Mouse (Mus musculus): ENCODE data around the gene Sgsm1.

Gene Sgsm1

GRCm38 (mm10) chr5:113313998-113314397 is 3.4 kb upstream of the Sgsm1 start:
- DNase-seq (ENCODE audit: low read depth), result no peak

- no peak for DNase-seq (ENCODE audit: low read depth)
Measured at GRCm38 (mm10) chr5:113309491-113310376, 852 bp downstream of the Sgsm1 start.

GRCm38 (mm10) chr5:113306750-113307477 is 3.7 kb downstream of the Sgsm1 start:
- no peak for DNase-seq (ENCODE audit: low read depth)

GRCm38 (mm10) chr5:113304527-113304926 is 6.1 kb downstream of the Sgsm1 start:
- DNase-seq (ENCODE audit: low read depth), result no peak

- no peak for DNase-seq (ENCODE audit: low read depth)
Measured at GRCm38 (mm10) chr5:113301841-113302240, 8.7 kb downstream of the Sgsm1 start.

GRCm38 (mm10) chr5:113300148-113300889 is 10.3 kb downstream of the Sgsm1 start:
- DNase-seq (ENCODE audit: low read depth), result no peak

GRCm38 (mm10) chr5:113299433-113299832 is 11.2 kb downstream of the Sgsm1 start:
- no peak for DNase-seq (ENCODE audit: low read depth)

GRCm38 (mm10) chr5:113298826-113299225 is 11.8 kb downstream of the Sgsm1 start:
- no peak for DNase-seq (ENCODE audit: low read depth)

GRCm38 (mm10) chr5:113298040-113298439 is 12.5 kb downstream of the Sgsm1 start:
- no peak for DNase-seq (ENCODE audit: low read depth)

GRCm38 (mm10) chr5:113295791-113296190 is 14.8 kb downstream of the Sgsm1 start:
- no peak for DNase-seq (ENCODE audit: low read depth)

- DNase-seq (ENCODE audit: low read depth), result no peak
Measured at GRCm38 (mm10) chr5:113294575-113294974, 16.0 kb downstream of the Sgsm1 start.

- no peak for DNase-seq (ENCODE audit: low read depth)
Measured at GRCm38 (mm10) chr5:113293446-113293845, 17.1 kb downstream of the Sgsm1 start.

GRCm38 (mm10) chr5:113292832-113293231 is 17.8 kb downstream of the Sgsm1 start:
- DNase-seq (ENCODE audit: low read depth), result no peak

GRCm38 (mm10) chr5:113292179-113292578 is 18.4 kb downstream of the Sgsm1 start:
- DNase-seq (ENCODE audit: low read depth), result no peak

- DNase-seq (ENCODE audit: low read depth), result no peak
Measured at GRCm38 (mm10) chr5:113291125-113291524, 19.5 kb downstream of the Sgsm1 start.

- no peak for DNase-seq (ENCODE audit: low read depth)
Measured at GRCm38 (mm10) chr5:113290149-113290548, 20.4 kb downstream of the Sgsm1 start.

GRCm38 (mm10) chr5:113288490-113288889 is 22.1 kb downstream of the Sgsm1 start:
- no peak for DNase-seq (ENCODE audit: low read depth)

- no peak for DNase-seq (ENCODE audit: low read depth)
Measured at GRCm38 (mm10) chr5:113287762-113288161, 22.8 kb downstream of the Sgsm1 start.

GRCm38 (mm10) chr5:113286591-113287520 is 23.7 kb downstream of the Sgsm1 start:
- no peak for DNase-seq (ENCODE audit: low read depth)

- no peak for DNase-seq (ENCODE audit: low read depth)
Measured at GRCm38 (mm10) chr5:113286048-113286447, 24.5 kb downstream of the Sgsm1 start.

- DNase-seq (ENCODE audit: low read depth), result no peak
Measured at GRCm38 (mm10) chr5:113285541-113285940, 25.0 kb downstream of the Sgsm1 start.
